8 mouse cellular contexts compared by ENCODE assay signal in genomic region chr1:161968589-161969407, GRCm38 (mm10). TPM values are rescaled to one million over a fixed set of nuclear protein-coding genes. Genes with fewer than 3 reads are reported as not detected.
DNase-seq lines count a peak whose midpoint lies in the region; ATAC-seq lines count a peak whose summit lies in the region.

Pigc (plus strand) TSS chr1:161969186.

- H3K9me3 ChIP-seq in hindbrain, embryonic 15.5 days: no peaks in the 10 kb centered on the region

- peak within 1 kb of the TSS; percentile 72 for H3K4me2 ChIP-seq in hindbrain, embryonic 15.5 days

- peak within 1 kb of the TSS; percentile 64 for H3K4me3 ChIP-seq in hindbrain, embryonic 15.5 days

- H3K27ac ChIP-seq in hindbrain, embryonic 15.5 days (replicated peaks): peak within 1 kb of the TSS; percentile 80

- peak; percentile 99 for ATAC-seq in hindbrain, embryonic 15.5 days (ENCODE audit: low FRiP score, low read depth)

- WGBS in hindbrain, embryonic 15.5 days: 4% methylated on average over 38 of the region's 38 CpGs

- peak; percentile 86 for DNase-seq in T-cell, adult 2 months (ENCODE audit: low spot score)
- peak; percentile 93 for DNase-seq in cerebellum, postnatal 36 days
- peak; percentile 90 to 95 for DNase-seq in frontal cortex, postnatal 36 days (ENCODE audit: low spot score in 2 of 2)
- peak; percentile 91 for DNase-seq in left cerebral cortex, adult 11 months (ENCODE audit: low spot score)
- peak; percentile 96 to 97 for DNase-seq in lung, postnatal 4 days
- peak; percentile 89 for DNase-seq in retina, postnatal 7 days (ENCODE audit: low read depth, low spot score)
- peak; percentile 72 for DNase-seq in urinary bladder, adult 2 months (ENCODE audit: low spot score)

- H3K9ac ChIP-seq in hindbrain, embryonic 15.5 days: peak within 1 kb of the TSS; percentile 71

- H3K27me3 ChIP-seq in hindbrain, embryonic 15.5 days: no peaks in the 10 kb centered on the region; the same call in 1 of the 2 replicates

- H3K36me3 ChIP-seq in hindbrain, embryonic 15.5 days: no peaks in the 10 kb centered on the region

- peaks cover 12% of the 10 kb centered on the region for H3K4me1 ChIP-seq in hindbrain, embryonic 15.5 days (replicated peaks)

RNA-seq across cellular contexts. Expression of gene Pigc, which starts in this region (rescaled TPM):
- polyA plus RNA-seq in hindbrain, embryonic 15.5 days (2015; fragmentation: Nextera tagmentation; extraction: Ambion mirVana): 35.4 and 36.6 TPM in 2 replicates
- 23.2 and 26.1 TPM in 2 replicates for polyA plus RNA-seq in urinary bladder, adult 2 months (2012; rRNA removed)

Comparison
In these comparisons a context has a peak if more than half of its experiments do, and no peak if none do; other contexts are left out.
1. Peak in every context shown above with its lines: DNase-seq, ATAC-seq, H3K4me3 ChIP-seq and H3K27ac ChIP-seq.